Mouse (Mus musculus) neural tube, embryonic 12.5 days (tissue): Measurements from ENCODE around the gene Il17a. TPM values are rescaled to one million over a fixed set of nuclear protein-coding genes. Genes with fewer than 3 reads are reported as not detected.
"Not testable (repeated sequence)": the region's sequence is repeated elsewhere in the genome, so short reads cannot be mapped to it uniquely, and the experiment has no call there.

Experiments
- ATAC-seq: fragments of 200-750 bp; cut with Nextera tagmentation; 2 replicates; pipeline ENCODE4 v1.8.0; 2017; ENCODE audit warnings: low read depth, mild to moderate bottlenecking, moderate TSS enrichment, moderate library complexity; ENCODE audit not compliant: low FRiP score
- H3K27ac ChIP-seq: fragments of 300-500 bp; sonication (generic); 2 replicates; pipeline ENCODE4 v1.5.1; 2016
- H3K27me3 ChIP-seq: fragments of 300-500 bp; sonication (generic); replicated peaks from 2 replicates; pipeline ENCODE4 v1.6.1; 2016; ENCODE audit warnings: mild to moderate bottlenecking
- H3K36me3 ChIP-seq: fragments of 300-500 bp; sonication (generic); 2 replicates; pipeline ENCODE4 v1.6.1; 2016; ENCODE audit warnings: mild to moderate bottlenecking
- H3K4me1 ChIP-seq: fragments of 300-500 bp; sonication (generic); 2 replicates; pipeline ENCODE4 v1.6.1; 2016
- H3K4me2 ChIP-seq: fragments of 300-500 bp; sonication (generic); replicated peaks from 2 replicates; pipeline ENCODE4 v1.6.1; 2016; ENCODE audit warnings: mild to moderate bottlenecking
- H3K4me3 ChIP-seq: fragments of 300-500 bp; sonication (generic); 2 replicates; pipeline ENCODE4 v1.5.1; 2016
- H3K9ac ChIP-seq: fragments of 300-500 bp; sonication (generic); 2 replicates; pipeline ENCODE4 v1.6.1; 2016; ENCODE audit warnings: mild to moderate bottlenecking
- H3K9me3 ChIP-seq: fragments of 300-500 bp; sonication (generic); 2 replicates; pipeline ENCODE4 v1.6.1; 2016; ENCODE audit warnings: mild to moderate bottlenecking
- WGBS: fragments of 180-500 bp; shearing (Covaris S2); methylation state at CpG from one replicate; pipeline ENCODE4 v1.1.7; 2016; 5-methylcytosine and 5-hydroxymethylcytosine counted together
- microRNA counts: library from miRNA; unstranded; fragments of <30 nt; microRNA quantifications from one replicate; lab custom pipeline; 2017
- microRNA-seq: library from miRNA; unstranded; fragments of <30 nt; microRNA quantifications from one replicate; pipeline ENCODE4, GENCODE M21; 2017
- polyA plus RNA-seq: library from polyadenylated mRNA; unstranded; fragments of >200 nt; fragmentation: Nextera tagmentation; extraction: Ambion mirVana; gene quantifications from 2 replicates; pipeline ENCODE4 v1.2.1, GENCODE M21; 2016

Il17a gene
- polyA plus RNA-seq, 1 experiment from 2014 or later = not detected

- H3K4me1 ChIP-seq = no peaks in the 10 kb centered on the region
- no peak overlapping the region for H3K9ac ChIP-seq
- H3K27ac ChIP-seq = no peak overlapping the region
- H3K27me3 ChIP-seq = no peaks in the 10 kb centered on the region
- 89% methylated on average over 10 of the region's 10 CpGs for WGBS
- no peak for ATAC-seq
- no peaks in the 10 kb centered on the region for H3K9me3 ChIP-seq
- no peaks in the 10 kb centered on the region for H3K36me3 ChIP-seq
- no peak overlapping the region for H3K4me2 ChIP-seq
- no peak overlapping the region for H3K4me3 ChIP-seq
These were observed 23.7 kb downstream of the Il17a start for GRCm38 (mm10) chr1:20754439-20754838.

GRCm38 (mm10) chr1:20757586-20757985, 26.9 kb downstream of the Il17a start:
- Histone ChIP-seq H3K4me1 (no peaks in the 10 kb centered on the region), H3K9ac (no peak overlapping the region), H3K4me3 (no peak overlapping the region), H3K4me2 (no peak overlapping the region), H3K9me3 (no peaks in the 10 kb centered on the region), H3K27me3 (no peaks in the 10 kb centered on the region), H3K36me3 (no peaks in the 10 kb centered on the region), H3K27ac (no peak overlapping the region)
- WGBS = 89% methylated on average over 3 of the region's 3 CpGs
- no peak for ATAC-seq

GRCm38 (mm10) chr1:20759799-20760198, 29.1 kb downstream of the Il17a start:
- WGBS = 86% methylated on average over 10 of the region's 10 CpGs
- Histone ChIP-seq H3K27me3 (no peaks in the 10 kb centered on the region), H3K9ac (no peak overlapping the region), H3K36me3 (no peaks in the 10 kb centered on the region), H3K4me2 (no peak overlapping the region), H3K4me1 (no peaks in the 10 kb centered on the region), H3K27ac (no peak overlapping the region), H3K9me3 (no peaks in the 10 kb centered on the region), H3K4me3 (no peak overlapping the region)
- no peak for ATAC-seq

- WGBS = 90% methylated on average over 5 of the region's 5 CpGs
- no peaks in the 10 kb centered on the region for H3K4me1 ChIP-seq
- no peak overlapping the region for H3K9ac ChIP-seq
- H3K4me2 ChIP-seq = no peak overlapping the region
- ATAC-seq = no peak
- no peak overlapping the region for H3K4me3 ChIP-seq
- no peaks in the 10 kb centered on the region for H3K36me3 ChIP-seq
- H3K27me3 ChIP-seq = no peaks in the 10 kb centered on the region
- H3K9me3 ChIP-seq = no peaks in the 10 kb centered on the region
- H3K27ac ChIP-seq = no peak overlapping the region
These were observed 29.6 kb downstream of the Il17a start for GRCm38 (mm10) chr1:20760331-20760730.

GRCm38 (mm10) chr1:20761411-20761810, 30.7 kb downstream of the Il17a start:
- no peak for ATAC-seq
- no peak overlapping the region for H3K4me3 ChIP-seq

GRCm38 (mm10) chr1:20766526-20766925, 35.8 kb downstream of the Il17a start:
- Histone ChIP-seq H3K4me1 (no peaks in the 10 kb centered on the region), H3K27ac (no peak overlapping the region), H3K27me3 (no peaks in the 10 kb centered on the region), H3K9ac (no peak overlapping the region), H3K36me3 (no peaks in the 10 kb centered on the region), H3K9me3 (no peaks in the 10 kb centered on the region), H3K4me3 (no peak overlapping the region), H3K4me2 (no peak overlapping the region)
- 80% methylated on average over 6 of the region's 6 CpGs for WGBS
- no peak for ATAC-seq

More at GRCm38 (mm10) chr1:20761411-20761810, 30.7 kb downstream of the Il17a start:
- Histone ChIP-seq H3K9ac (no peak overlapping the region), H3K27me3 (no peaks in the 10 kb centered on the region), H3K9me3 (no peaks in the 10 kb centered on the region), H3K27ac (no peak overlapping the region), H3K4me1 (no peaks in the 10 kb centered on the region), H3K4me2 (no peak overlapping the region), H3K36me3 (no peaks in the 10 kb centered on the region)
- 44% methylated on average over 4 of the region's 4 CpGs for WGBS

- H3K4me3 ChIP-seq, H3K9me3 ChIP-seq, H3K27me3 ChIP-seq, H3K4me2 ChIP-seq, H3K9ac ChIP-seq, H3K4me1 ChIP-seq, ATAC-seq, H3K27ac ChIP-seq, H3K36me3 ChIP-seq: not testable (repeated sequence)
- WGBS = 83% methylated on average over 4 of the region's 4 CpGs
These were observed 43.5 kb downstream of the Il17a start for GRCm38 (mm10) chr1:20774026-20774730.

- no peaks in the 10 kb centered on the region for H3K9me3 ChIP-seq
- H3K4me2 ChIP-seq = no peak overlapping the region
- no peak overlapping the region for H3K27ac ChIP-seq
- ATAC-seq = no peak
- H3K27me3 ChIP-seq = no peaks in the 10 kb centered on the region
- 70% methylated on average over 2 of the region's 2 CpGs for WGBS
- H3K4me3 ChIP-seq = no peak overlapping the region
- no peaks in the 10 kb centered on the region for H3K4me1 ChIP-seq
- H3K9ac ChIP-seq = no peak overlapping the region
- no peaks in the 10 kb centered on the region for H3K36me3 ChIP-seq
These were observed 47.7 kb downstream of the Il17a start for GRCm38 (mm10) chr1:20778366-20778765.

MicroRNA genes within 50 kb of the gene (microRNA counts, 519-probe panel; counts per million panel counts)
- 3,208 counts per million, percentile 71 among the panel's probes with 10 or more counts for microRNA mmu-miR-133b (lab: Ali Mortazavi, UCI)

Small RNAs within 50 kb of the gene (microRNA-seq; reads per million reads assigned to microRNA genes)
- gene Mir133b = 14.9 reads per million, percentile 26 among the genes with 10 or more reads in this experiment

Other genes with a start within 250 kb of the Il17a start
- 0.03 TPM in 1 of 2 replicates, not detected in the other for gene Pkhd1, start 112.8 kb upstream of the Il17a start, polyA plus RNA-seq
- gene Il17f, start 59.7 kb downstream of the Il17a start, polyA plus RNA-seq = 0.16 TPM in 1 of 2 replicates, not detected in the other
- gene Mcm3, start 89.4 kb downstream of the Il17a start, polyA plus RNA-seq = 76.9 and 90.9 TPM in 2 replicates
- 11.0 and 12.1 TPM in 2 replicates for gene Paqr8, start 159.7 kb downstream of the Il17a start, polyA plus RNA-seq
- gene Efhc1, start 220.7 kb downstream of the Il17a start, polyA plus RNA-seq = 1.4 and 1.5 TPM in 2 replicates